Mouse (Mus musculus) MEL (cell line): ENCODE results near the gene Cdr2l. TPM values are rescaled to one million over a fixed set of nuclear protein-coding genes. Genes with fewer than 3 reads are reported as not detected.

Experiments used
- DNase-seq: peaks from one replicate; pipeline ENCODE4 v3.0.0; 2011; ENCODE audit warnings: low read depth, low spot score
- H3K27ac ChIP-seq: 2 replicates; pipeline ENCODE4 v1.5.1; 2012; ENCODE audit warnings: low read depth, mild to moderate bottlenecking, control low read depth, low read length, moderate library complexity; ENCODE audit not compliant: control insufficient read depth
- H3K27me3 ChIP-seq, 2 experiments: fragments of 150-350 bp in 1 of 2; sonication (generic) in 1 of 2; 2 replicates each; pipeline ENCODE4 v1.6.1; 2012; ENCODE audit warnings: low read length in 2 of 2, mild to moderate bottlenecking in 2 of 2, improper control_type of control experiment in 1 of 2, moderate library complexity in 1 of 2; ENCODE audit not compliant: insufficient read depth in 2 of 2, control insufficient read depth in 1 of 2
- H3K36me3 ChIP-seq, 2 experiments: 2 replicates each; pipeline ENCODE4 v1.6.1; 2012 to 2014; ENCODE audit warnings: low read length in 2 of 2, improper control_type of control experiment in 1 of 2, inconsistent platforms in 1 of 2, mild to moderate bottlenecking in 1 of 2; ENCODE audit not compliant: insufficient read depth in 2 of 2, control insufficient read depth in 1 of 2
- H3K4me1 ChIP-seq, 2 experiments: fragments of 150-350 bp in 1 of 2; sonication (generic) in 1 of 2; 2 replicates each; pipeline ENCODE4 v1.6.1; 2012; ENCODE audit warnings: low read length in 2 of 2, improper control_type of control experiment in 1 of 2, mild to moderate bottlenecking in 1 of 2; ENCODE audit not compliant: insufficient read depth in 2 of 2, control insufficient read depth in 1 of 2
- H3K4me3 ChIP-seq, 2 experiments: fragments of 150-350 bp in 1 of 2; sonication (generic) in 1 of 2; 2 replicates each; pipeline ENCODE4 v1.5.1; 2012; ENCODE audit warnings: low read depth in 2 of 2, low read length in 2 of 2, mild to moderate bottlenecking in 2 of 2, moderate library complexity in 2 of 2, control low read depth in 1 of 2, improper control_type of control experiment in 1 of 2; ENCODE audit not compliant: control insufficient read depth in 1 of 2, insufficient read depth in 1 of 2
- H3K79me2 ChIP-seq: 2 replicates; pipeline ENCODE4 v1.6.1; 2012; ENCODE audit warnings: mild to moderate bottlenecking, low read length, moderate library complexity; ENCODE audit not compliant: control insufficient read depth, poor library complexity, insufficient read depth
- H3K9ac ChIP-seq: 2 replicates; pipeline ENCODE4 v1.6.1; 2012; ENCODE audit warnings: low read depth, mild to moderate bottlenecking, control low read depth, low read length, moderate library complexity; ENCODE audit not compliant: control insufficient read depth, poor library complexity, severe bottlenecking
- H3K9me3 ChIP-seq: fragments of 150-350 bp; sonication (generic); replicated peaks from 2 replicates; pipeline ENCODE4 v1.6.1; 2012; ENCODE audit warnings: mild to moderate bottlenecking, low read length, improper control_type of control experiment, moderate library complexity; ENCODE audit not compliant: insufficient read depth
- BHLHE40 ChIP-seq: IDR thresholded peaks from 2 replicates; pipeline ENCODE4 v1.6.1; 2012; ENCODE audit warnings: low read depth, mild to moderate bottlenecking, inconsistent platforms, low read length, improper control_type of control experiment, borderline replicate concordance
- CHD1 ChIP-seq: IDR thresholded peaks from 2 replicates; pipeline ENCODE4 v1.6.1; 2012; ENCODE audit warnings: low read depth, mild to moderate bottlenecking, inconsistent platforms, low read length, improper control_type of control experiment
- CHD2 ChIP-seq: IDR thresholded peaks from 2 replicates; pipeline ENCODE4 v1.6.1; 2011; ENCODE audit warnings: low read length, improper control_type of control experiment
- CTCF ChIP-seq, 3 experiments: IDR thresholded peaks in 2 of 3; conservative IDR thresholded peaks in 1 of 3; 2 replicates each; pipeline ENCODE4 v1.5.1; 2011 to 2012; ENCODE audit warnings: low read length in 3 of 3, low read depth in 2 of 3, mild to moderate bottlenecking in 2 of 3, improper control_type of control experiment in 1 of 3, inconsistent platforms in 1 of 3, mixed read lengths in 1 of 3, moderate library complexity in 1 of 3; ENCODE audit not compliant: control insufficient read depth in 1 of 3, insufficient read depth in 1 of 3, poor library complexity in 1 of 3, severe bottlenecking in 1 of 3
- E2F4 ChIP-seq: IDR thresholded peaks from 2 replicates; pipeline ENCODE4 v1.6.1; 2011; ENCODE audit warnings: low read depth, low read length, improper control_type of control experiment, borderline replicate concordance
- ELF1 ChIP-seq: IDR thresholded peaks from 2 replicates; pipeline ENCODE4 v1.6.1; 2014; ENCODE audit warnings: low read depth, mild to moderate bottlenecking, inconsistent platforms, low read length, improper control_type of control experiment, moderate library complexity
- EP300 ChIP-seq, 2 experiments: IDR thresholded peaks; 2 replicates each; pipeline ENCODE4 v1.6.1; 2011; ENCODE audit warnings: improper control_type of control experiment in 2 of 2, low read length in 2 of 2, low read depth in 1 of 2, mild to moderate bottlenecking in 1 of 2
- ETS1 ChIP-seq: IDR thresholded peaks from 2 replicates; pipeline ENCODE4 v1.6.1; 2012; ENCODE audit warnings: low read depth, mild to moderate bottlenecking, inconsistent platforms, low read length, improper control_type of control experiment, moderate library complexity
- GABPA ChIP-seq: IDR thresholded peaks from 2 replicates; pipeline ENCODE4 v1.6.1; 2012; ENCODE audit warnings: low read depth, mild to moderate bottlenecking, inconsistent platforms, low read length, improper control_type of control experiment, moderate library complexity
- GATA1 ChIP-seq: IDR thresholded peaks from 2 replicates; pipeline ENCODE4 v1.6.1; 2011; ENCODE audit warnings: low read depth, low read length, improper control_type of control experiment
- HCFC1 ChIP-seq: IDR thresholded peaks from 2 replicates; pipeline ENCODE4 v1.6.1; 2012; ENCODE audit warnings: low read depth, mild to moderate bottlenecking, inconsistent platforms, low read length, improper control_type of control experiment, moderate library complexity
- JUND ChIP-seq: IDR thresholded peaks from 2 replicates; pipeline ENCODE4 v1.6.1; 2011; ENCODE audit warnings: low read depth, mild to moderate bottlenecking, improper control_type of control experiment, low read length
- KAT2A ChIP-seq: conservative IDR thresholded peaks from 2 replicates; pipeline ENCODE4 v1.6.1; 2012; ENCODE audit warnings: low read depth, low read length, improper control_type of control experiment, inconsistent platforms
- MAFK ChIP-seq: IDR thresholded peaks from 2 replicates; pipeline ENCODE4 v1.6.1; 2011; ENCODE audit warnings: low read depth, mild to moderate bottlenecking, low read length, improper control_type of control experiment, borderline replicate concordance
- MAX ChIP-seq: IDR thresholded peaks from 2 replicates; pipeline ENCODE4 v1.6.1; 2011; ENCODE audit warnings: low read length, improper control_type of control experiment
- MAZ ChIP-seq: IDR thresholded peaks from 2 replicates; pipeline ENCODE4 v1.6.1; 2012; ENCODE audit warnings: low read depth, mild to moderate bottlenecking, inconsistent platforms, low read length, improper control_type of control experiment
- MEF2A ChIP-seq: IDR thresholded peaks from 2 replicates; pipeline ENCODE4 v1.6.1; 2014; ENCODE audit warnings: low read depth, mild to moderate bottlenecking, inconsistent platforms, low read length, improper control_type of control experiment; ENCODE audit not compliant: poor library complexity, insufficient replicate concordance, severe bottlenecking; ENCODE audit errors: extremely low read depth
- MXI1 ChIP-seq: IDR thresholded peaks from 2 replicates; pipeline ENCODE4 v1.6.1; 2011; ENCODE audit warnings: mild to moderate bottlenecking, low read depth, low read length, improper control_type of control experiment
- MYB ChIP-seq: IDR thresholded peaks from 2 replicates; pipeline ENCODE4 v1.6.1; 2011; ENCODE audit warnings: mild to moderate bottlenecking, low read depth, low read length, improper control_type of control experiment
- MYC ChIP-seq: IDR thresholded peaks from 2 replicates; pipeline ENCODE4 v1.6.1; 2011; ENCODE audit warnings: low read depth, mild to moderate bottlenecking, low read length, improper control_type of control experiment, moderate library complexity
- NELFE ChIP-seq: IDR thresholded peaks from 2 replicates; pipeline ENCODE4 v1.6.1; 2011; ENCODE audit warnings: low read depth, low read length, improper control_type of control experiment
- NRF1 ChIP-seq: IDR thresholded peaks from 2 replicates; pipeline ENCODE4 v1.6.1; 2014; ENCODE audit warnings: low read depth, mild to moderate bottlenecking, inconsistent platforms, low read length, improper control_type of control experiment, moderate library complexity; ENCODE audit not compliant: poor library complexity, insufficient read depth, severe bottlenecking
- POLR2A ChIP-seq, 2 experiments: IDR thresholded peaks; 2 replicates each; pipeline ENCODE4 v1.6.1; 2011 to 2012; ENCODE audit warnings: low read length in 2 of 2, mild to moderate bottlenecking in 2 of 2, control low read depth in 1 of 2, improper control_type of control experiment in 1 of 2, low read depth in 1 of 2, moderate library complexity in 1 of 2; ENCODE audit not compliant: control insufficient read depth in 1 of 2, insufficient read depth in 1 of 2, poor library complexity in 1 of 2
- POLR2AphosphoS2 ChIP-seq: IDR thresholded peaks from 2 replicates; pipeline ENCODE4 v1.6.1; 2011; ENCODE audit warnings: low read length, improper control_type of control experiment
- POLR2AphosphoS5 ChIP-seq: IDR thresholded peaks from 2 replicates; pipeline ENCODE4 v1.6.1; 2012; ENCODE audit warnings: low read depth, borderline replicate concordance, mild to moderate bottlenecking, inconsistent platforms, low read length, moderate library complexity, mixed read lengths
- RCOR1 ChIP-seq: IDR thresholded peaks from 2 replicates; pipeline ENCODE4 v1.6.1; 2012; ENCODE audit warnings: low read depth, mild to moderate bottlenecking, inconsistent platforms, low read length, improper control_type of control experiment
- SIN3A ChIP-seq: IDR thresholded peaks from 2 replicates; pipeline ENCODE4 v1.6.1; 2012; ENCODE audit warnings: low read length, improper control_type of control experiment, inconsistent platforms
- SMC3 ChIP-seq: IDR thresholded peaks from 2 replicates; pipeline ENCODE4 v1.6.1; 2011; ENCODE audit warnings: low read depth, low read length, improper control_type of control experiment
- TAL1 ChIP-seq: IDR thresholded peaks from 2 replicates; pipeline ENCODE4 v1.6.1; 2012; ENCODE audit warnings: mild to moderate bottlenecking, inconsistent platforms, low read length, moderate library complexity, mixed read lengths
- TBP ChIP-seq: IDR thresholded peaks from 2 replicates; pipeline ENCODE4 v1.8.0; 2011; ENCODE audit warnings: low read depth, low read length, improper control_type of control experiment
- TCF12 ChIP-seq: IDR thresholded peaks from 2 replicates; pipeline ENCODE4 v1.6.1; 2014; ENCODE audit warnings: low read depth, mild to moderate bottlenecking, inconsistent platforms, low read length, improper control_type of control experiment, moderate library complexity
- UBTF ChIP-seq: IDR thresholded peaks from 2 replicates; pipeline ENCODE4 v1.6.1; 2012; ENCODE audit warnings: low read depth, mild to moderate bottlenecking, inconsistent platforms, low read length, improper control_type of control experiment, moderate library complexity, borderline replicate concordance; ENCODE audit not compliant: insufficient read depth
- USF1 ChIP-seq: IDR thresholded peaks from 2 replicates; pipeline ENCODE4 v1.6.1; 2014; ENCODE audit warnings: low read depth, mild to moderate bottlenecking, inconsistent platforms, low read length, improper control_type of control experiment, moderate library complexity
- USF2 ChIP-seq, 2 experiments: IDR thresholded peaks; 2 replicates each; pipeline ENCODE4 v1.6.1; 2011 to 2012; ENCODE audit warnings: improper control_type of control experiment in 2 of 2, low read length in 2 of 2, borderline replicate concordance in 1 of 2, inconsistent platforms in 1 of 2, low read depth in 1 of 2, mild to moderate bottlenecking in 1 of 2; ENCODE audit not compliant: insufficient read depth in 1 of 2
- ZC3H11A ChIP-seq: IDR thresholded peaks from 2 replicates; pipeline ENCODE4 v1.6.1; 2012; ENCODE audit warnings: low read depth, mild to moderate bottlenecking, inconsistent platforms, low read length, improper control_type of control experiment
- ZKSCAN1 ChIP-seq: IDR thresholded peaks from 2 replicates; pipeline ENCODE4 v1.6.1; 2012; ENCODE audit warnings: low read depth, mild to moderate bottlenecking, inconsistent platforms, low read length, improper control_type of control experiment, moderate library complexity
- ZMIZ1 ChIP-seq: IDR thresholded peaks from 2 replicates; pipeline ENCODE4 v1.6.1; 2012; ENCODE audit warnings: low read depth, mild to moderate bottlenecking, inconsistent platforms, low read length, improper control_type of control experiment, moderate library complexity
- ZNF384 ChIP-seq: IDR thresholded peaks from 2 replicates; pipeline ENCODE4 v1.6.1; 2012; ENCODE audit warnings: low read depth, mild to moderate bottlenecking, inconsistent platforms, low read length, improper control_type of control experiment
- polyA plus RNA-seq, 2 experiments: library from polyadenylated mRNA; stranded (reverse) in 1 of 2; unstranded in 1 of 2; fragments of >175 nt in 1 of 2; fragments of >200 nt in 1 of 2; gene quantifications; 2 replicates each; pipeline versions ENCODE4 v1.2.1 to v1.2.4; 2012; ENCODE audit warnings: low replicate concordance in 2 of 2, low read depth in 1 of 2; ENCODE audit not compliant: insufficient read length in 2 of 2, insufficient read depth in 1 of 2, missing spikeins in 1 of 2
- total RNA-seq: library from RNA; depleted of rRNA; stranded (reverse); fragments of 300-350 nt; gene quantifications from 2 replicates; pipeline ENCODE4 v1.2.3, GENCODE M21; 2012

The Cdr2l gene
- total and polyA plus RNA-seq, 3 experiments, result 5.2 to 8.2 TPM; not detected in 1

DNA sequence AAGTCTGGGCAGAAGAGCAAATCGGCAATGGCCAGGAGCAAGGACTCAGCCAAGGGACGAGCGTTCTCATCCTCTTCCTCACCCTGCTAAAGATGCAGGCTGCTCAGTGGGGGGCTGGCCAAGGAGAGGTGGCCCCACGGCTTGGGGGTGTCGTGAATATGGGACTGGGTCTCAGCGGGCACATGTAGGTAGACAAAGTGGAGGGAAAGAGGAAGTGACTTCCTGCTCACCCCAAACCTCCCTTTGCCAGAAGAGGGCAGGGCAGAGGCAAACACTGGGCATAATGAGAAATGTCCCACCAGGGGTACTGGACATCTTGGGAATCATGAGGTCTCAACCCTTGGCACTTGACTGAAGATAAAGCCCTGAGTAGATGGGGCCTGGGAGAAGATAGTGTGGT is 22.0 kb upstream of the Cdr2l start:
- H3K4me1 ChIP-seq, result peaks cover 0 to 13% of the 10 kb centered on the region in 2 experiments; a peak in 2 of 4 replicates
- H3K9ac ChIP-seq, result no peak overlapping the region
- peak; percentile 65 for DNase-seq
- H3K27me3 ChIP-seq, result no peaks in the 10 kb centered on the region; a peak in 1 of 4 replicates
- H3K4me3 ChIP-seq, result no peak overlapping the region
- no peaks in the 10 kb centered on the region; a peak in 1 of 4 replicates for H3K36me3 ChIP-seq
- no peaks in the 10 kb centered on the region for H3K9me3 ChIP-seq
- H3K27ac ChIP-seq, result no peak overlapping the region
- no peaks in the 10 kb centered on the region for H3K79me2 ChIP-seq
- TF ChIP-seq USF2 (IDR thresholded peaks at IDR 0.05; ENCODE audit: borderline replicate concordance in 1 of 2, insufficient read depth in 1 of 2, low read depth in 1 of 2, low read length in 2 of 2) (no peak), POLR2AphosphoS5 (no peak), RCOR1 (no peak), SIN3A (peak; percentile 39; the same call in 1 of the 2 replicates), GATA1 (no peak), TAL1 (no peak), MAZ (no peak), POLR2A (IDR thresholded peaks at IDR 0.05; ENCODE audit: control insufficient read depth in 1 of 2, insufficient read depth in 1 of 2, low read depth in 1 of 2, low read length in 2 of 2, poor library complexity in 1 of 2) (no peak), ZNF384 (no peak), SMC3 (peak; percentile 74), MYC (no peak), ELF1 (peak; percentile 44; the same call in 1 of the 2 replicates), TCF12 (no peak), MAFK (no peak), NELFE (no peak), KAT2A (no peak), ETS1 (no peak), MXI1 (no peak), HCFC1 (no peak), E2F4 (no peak), MYB (no peak), CTCF (IDR thresholded peaks at IDR 0.05 in 2 of 3, conservative IDR thresholded peaks at IDR 0.05 in 1 of 3; ENCODE audit: control insufficient read depth in 1 of 3, insufficient read depth in 1 of 3, low read depth in 2 of 3, low read length in 3 of 3, poor library complexity in 1 of 3, severe bottlenecking in 1 of 3) (peak; percentile 61 to 68 (median 66)), CHD1 (no peak), ZC3H11A (peak; percentile 34), TBP (no peak), MEF2A (no peak), ZMIZ1 (no peak), MAX (peak; percentile 61), POLR2AphosphoS2 (no peak), CHD2 (no peak), JUND (no peak), NRF1 (no peak), USF1 (no peak), BHLHE40 (no peak), EP300 (IDR thresholded peaks at IDR 0.05; ENCODE audit: low read depth in 1 of 2, low read length in 2 of 2) (no peak), UBTF (no peak), GABPA (no peak), ZKSCAN1 (no peak)
